Mouse (Mus musculus): ENCODE results near the gene Rprd2.
"Not testable (repeated sequence)": the region's sequence is repeated elsewhere in the genome, so short reads cannot be mapped to it uniquely, and the experiment has no call there.

The Rprd2 gene

GRCm38 (mm10) chr3:95818571-95819288, at the start of gene Rprd2:
Gene Rprd2, minus strand, starts transcription at chr3:95818863.
- DNase-seq (ENCODE audit: extremely low read depth, low read depth) = peak; percentile 53

DNA sequence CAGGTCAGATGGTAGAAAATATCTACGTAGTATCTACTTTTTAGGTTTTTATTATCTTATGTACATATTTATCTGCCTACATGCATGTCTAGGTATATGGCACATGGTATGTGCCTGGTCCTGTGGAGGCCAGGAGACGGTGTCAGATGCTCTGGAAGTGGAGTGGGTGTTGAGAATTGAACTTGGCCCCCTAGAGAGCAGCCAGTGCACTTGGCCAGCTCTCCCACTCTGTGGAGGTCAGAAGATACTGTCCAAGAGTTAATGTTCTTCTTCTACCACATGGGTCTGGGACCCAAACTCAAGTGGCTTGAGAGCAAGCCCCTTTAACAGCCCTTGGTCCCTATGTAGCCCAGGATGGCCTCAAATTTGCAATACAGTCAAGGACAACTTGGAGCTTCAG, 48.7 kb upstream of the Rprd2 start:
- DNase-seq (ENCODE audit: extremely low read depth, low read depth) = no peak

- no peak for DNase-seq (ENCODE audit: extremely low read depth, low read depth)
These were observed 47.4 kb upstream of the Rprd2 start for GRCm38 (mm10) chr3:95866071-95866470.

GRCm38 (mm10) chr3:95865571-95865970, 46.9 kb upstream of the Rprd2 start:
- DNase-seq (ENCODE audit: extremely low read depth, low read depth) = no peak

DNA sequence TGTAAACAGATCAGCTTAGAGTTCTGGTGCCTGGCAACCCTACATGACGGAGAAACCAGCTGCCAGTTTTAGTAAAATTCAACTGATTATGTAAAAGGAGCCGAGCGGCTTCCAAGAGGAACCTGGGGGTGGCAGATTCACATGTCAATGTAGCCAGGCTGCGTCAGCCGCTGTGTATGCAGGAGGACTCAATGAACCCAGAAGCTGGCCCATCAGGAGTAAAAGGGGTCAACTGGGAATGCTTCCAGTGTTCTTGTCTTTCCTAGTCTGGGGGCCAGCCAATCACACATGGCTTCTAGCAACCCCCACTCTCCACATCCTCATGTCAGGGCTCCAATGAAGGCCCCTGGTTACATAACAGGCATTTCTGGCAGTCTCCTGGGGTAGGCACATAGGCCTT, 46.4 kb upstream of the Rprd2 start:
- no peak for DNase-seq (ENCODE audit: extremely low read depth, low read depth)

GRCm38 (mm10) chr3:95863578-95863977, 44.9 kb upstream of the Rprd2 start:
- no peak for DNase-seq (ENCODE audit: extremely low read depth, low read depth)

- DNase-seq (ENCODE audit: extremely low read depth, low read depth) = peak; percentile 97
These were observed 43.1 kb upstream of the Rprd2 start for GRCm38 (mm10) chr3:95861796-95862195.

DNA sequence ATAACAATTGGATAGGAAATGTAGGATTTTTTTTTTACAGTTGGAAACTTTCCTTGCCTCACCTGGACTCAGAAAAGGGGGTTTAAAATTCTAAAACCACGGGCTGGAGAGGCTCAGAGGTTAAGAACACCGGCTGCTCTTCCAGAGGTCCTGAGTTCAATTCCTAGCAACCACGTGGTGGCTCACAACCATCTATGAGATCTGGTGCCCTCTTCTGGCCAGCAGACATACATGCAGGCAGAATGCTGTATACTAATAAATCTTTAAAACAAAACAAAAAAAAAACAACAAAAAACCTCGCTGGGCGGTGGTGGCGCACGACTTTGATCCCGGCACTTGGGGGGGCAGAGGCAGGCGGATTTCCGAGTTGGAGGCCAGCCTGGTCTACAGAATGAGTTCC, 42.6 kb upstream of the Rprd2 start:
- DNase-seq (ENCODE audit: extremely low read depth, low read depth) = no peak

DNA sequence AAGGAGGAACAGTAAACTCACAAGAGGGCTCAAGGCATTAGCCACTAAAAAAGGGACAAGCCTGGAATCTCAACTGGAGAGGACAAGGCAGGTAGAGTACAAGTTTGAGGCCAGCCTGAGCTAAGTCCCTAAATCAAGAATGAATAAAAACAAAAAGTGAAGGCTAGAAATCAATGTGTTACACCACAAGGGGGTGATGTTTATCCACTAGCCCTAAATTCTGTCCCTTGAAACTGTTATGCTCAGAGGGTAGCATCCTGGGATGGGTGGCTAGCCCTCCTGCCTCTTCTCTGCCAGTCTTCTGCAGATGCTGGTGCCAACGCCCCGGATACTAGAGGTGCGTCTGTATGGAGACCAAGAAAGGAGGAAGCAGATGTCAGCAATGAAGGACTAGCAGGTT, 41.7 kb upstream of the Rprd2 start:
- DNase-seq (ENCODE audit: extremely low read depth, low read depth) = no peak

GRCm38 (mm10) chr3:95858278-95858677, 39.6 kb upstream of the Rprd2 start:
- DNase-seq (ENCODE audit: extremely low read depth, low read depth) = not testable (repeated sequence)

DNA sequence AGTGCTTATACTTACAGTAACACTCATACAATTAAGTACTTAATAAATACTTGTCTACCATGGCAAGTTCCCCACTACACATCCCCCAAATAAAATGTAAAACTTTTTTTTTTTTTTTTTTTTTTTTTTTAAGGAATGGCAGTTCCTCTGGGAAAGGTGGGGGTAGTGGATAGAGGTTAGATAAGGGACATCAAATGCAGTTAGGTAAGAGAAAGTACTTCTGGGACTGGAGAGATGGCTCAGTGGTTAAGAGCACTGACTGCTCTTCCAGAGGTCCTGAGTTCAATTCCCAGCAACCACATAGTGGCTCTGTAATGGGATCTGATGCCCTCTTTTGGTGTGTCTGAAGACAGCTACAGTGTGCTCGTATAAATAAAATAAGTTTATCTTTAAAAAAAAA, 38.4 kb upstream of the Rprd2 start:
- not testable (repeated sequence) for DNase-seq (ENCODE audit: extremely low read depth, low read depth)

DNA sequence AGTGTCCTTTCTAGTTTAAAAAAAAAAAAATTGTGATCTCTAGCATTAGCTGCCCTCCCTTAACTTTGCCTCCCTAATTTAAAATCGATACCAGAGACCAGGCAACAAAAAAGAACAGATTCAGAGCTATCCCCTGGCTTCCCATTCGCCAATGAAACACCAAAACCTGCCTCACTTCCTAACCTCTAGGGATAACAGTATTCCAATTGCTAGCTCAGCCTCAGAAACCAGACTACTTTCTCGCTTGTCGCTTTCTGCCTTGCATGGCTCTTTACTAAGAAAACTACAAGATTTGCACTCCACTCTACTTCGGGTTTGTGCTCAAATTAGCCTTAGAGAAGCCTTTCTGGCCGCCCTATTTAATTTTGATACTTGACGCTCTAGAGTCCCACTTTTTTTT, 37.5 kb upstream of the Rprd2 start:
- DNase-seq (ENCODE audit: extremely low read depth, low read depth) = no peak

GRCm38 (mm10) chr3:95855502-95856089, 36.9 kb upstream of the Rprd2 start, which contains the start of gene Prpf3:
Gene Prpf3, minus strand, starts transcription at chr3:95855885.
- DNase-seq (ENCODE audit: extremely low read depth, low read depth) = peak; percentile 95

- DNase-seq (ENCODE audit: extremely low read depth, low read depth) = no peak
These were observed 32.7 kb upstream of the Rprd2 start for GRCm38 (mm10) chr3:95851317-95851716.

DNA sequence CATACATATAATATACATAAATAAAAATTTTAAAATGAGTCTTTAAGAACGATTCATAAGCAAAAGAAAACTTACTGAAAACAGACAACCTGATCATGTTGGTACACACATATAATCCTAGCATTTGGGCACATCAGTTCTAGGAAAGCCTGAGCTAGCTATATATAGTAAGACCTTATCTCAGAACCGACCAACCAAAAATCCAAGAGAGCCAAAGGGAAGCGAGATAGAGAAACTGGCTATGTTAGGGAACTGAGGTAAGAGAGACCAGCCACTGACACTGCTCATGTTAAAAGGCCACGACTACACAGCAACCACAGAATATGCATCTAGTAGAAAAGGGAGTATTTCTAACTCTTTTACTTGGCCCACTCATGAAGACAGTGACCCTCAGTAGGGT, 31.9 kb upstream of the Rprd2 start:
- no peak for DNase-seq (ENCODE audit: extremely low read depth, low read depth)

- DNase-seq (ENCODE audit: extremely low read depth, low read depth) = no peak
These were observed 24.0 kb upstream of the Rprd2 start for GRCm38 (mm10) chr3:95842503-95843214.

DNA sequence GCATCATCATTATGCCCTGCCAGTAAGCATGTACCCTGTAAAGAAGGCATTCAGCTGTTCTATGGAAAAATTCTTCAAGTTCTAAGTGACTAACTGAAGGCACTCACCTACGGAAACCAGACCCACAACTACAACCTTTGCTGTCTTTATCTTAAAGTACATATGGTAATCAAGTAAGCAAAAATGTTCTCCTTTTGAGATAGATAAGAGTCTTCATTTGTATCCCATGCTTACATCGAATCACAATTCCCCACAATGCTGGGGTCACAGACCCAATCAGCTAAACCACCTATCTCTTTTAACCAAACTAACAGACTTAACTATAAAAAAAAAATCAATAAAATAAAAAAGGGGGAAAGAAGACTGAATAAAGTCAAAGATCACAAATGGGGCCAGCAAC, 20.6 kb upstream of the Rprd2 start:
- DNase-seq (ENCODE audit: extremely low read depth, low read depth) = no peak

DNA sequence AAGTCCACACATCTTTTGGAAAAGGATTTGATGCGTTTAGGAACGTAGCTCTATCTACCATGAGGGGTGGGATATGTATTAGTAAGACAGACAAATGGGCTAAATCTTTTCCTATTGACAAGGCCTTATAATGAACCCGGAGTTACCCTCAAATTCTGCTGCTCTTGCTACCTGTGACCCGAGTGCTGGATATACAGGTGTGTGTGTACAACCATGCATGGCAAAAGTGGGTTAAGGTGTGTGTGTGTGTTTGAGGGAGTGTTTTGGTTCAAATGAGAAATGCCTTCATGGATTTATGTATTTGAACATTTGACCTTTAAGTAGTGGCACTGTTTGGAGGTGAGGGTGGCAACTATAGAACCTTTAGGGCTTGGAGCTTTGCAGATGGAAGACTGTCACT, 10.4 kb upstream of the Rprd2 start:
- DNase-seq (ENCODE audit: extremely low read depth, low read depth) = no peak

- no peak for DNase-seq (ENCODE audit: extremely low read depth, low read depth)
These were observed 7.6 kb upstream of the Rprd2 start for GRCm38 (mm10) chr3:95826275-95826674.

- DNase-seq (ENCODE audit: extremely low read depth, low read depth) = peak; percentile 73
These were observed 1.7 kb upstream of the Rprd2 start for GRCm38 (mm10) chr3:95820046-95821010.

GRCm38 (mm10) chr3:95819351-95819985, 805 bp upstream of the Rprd2 start:
- peak; percentile 100 for DNase-seq (ENCODE audit: extremely low read depth, low read depth)
